Mouse (Mus musculus): ENCODE data around the gene Sec24d. TPM values are rescaled to one million over a fixed set of nuclear protein-coding genes. Genes with fewer than 3 reads are reported as not detected.

The Sec24d gene
- polyA plus RNA-seq, 1 experiment from 2014 or later: 21.5 TPM

DNA sequence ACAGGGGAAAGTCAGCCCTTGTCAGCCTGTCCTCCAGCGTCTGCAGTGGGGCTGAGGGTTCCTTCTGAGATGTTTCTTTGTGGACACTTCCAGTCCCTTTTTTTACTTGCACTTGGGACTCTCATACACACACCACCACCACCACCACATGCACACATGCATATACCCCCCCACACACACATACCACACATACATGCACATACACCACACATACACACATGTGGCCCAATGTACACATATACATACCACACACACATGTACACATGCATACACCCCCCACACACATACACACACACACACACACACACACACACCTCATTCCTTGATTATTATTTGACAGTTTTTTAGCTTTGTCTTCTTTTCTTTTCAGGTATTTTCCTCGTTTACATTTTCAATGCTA, 73.8 kb downstream of the Sec24d start:
- WGBS: 70% methylated on average over 2 of the region's 2 CpGs
- ATAC-seq (ENCODE audit: low FRiP score): no peak
- H3K4me2 ChIP-seq: no peak overlapping the region

GRCm38 (mm10) chr3:123343690-123344089, 76.4 kb downstream of the Sec24d start:
- ATAC-seq (ENCODE audit: low FRiP score) (no peak), DNase-seq (ENCODE audit: low spot score, missing footprints) (no peak)
- no peaks in the 10 kb centered on the region for H3K36me3 ChIP-seq (ENCODE audit: control insufficient read depth, insufficient read depth, low read length)
- no peak overlapping the region for H3K27ac ChIP-seq (ENCODE audit: low read depth, low read length)
- H3K9me3 ChIP-seq (ENCODE audit: control insufficient read depth, low read length): no peaks in the 10 kb centered on the region
- no peak overlapping the region for H3K9ac ChIP-seq (ENCODE audit: low read length)
- no peak overlapping the region for H3K4me2 ChIP-seq
- 85% methylated on average over 6 of the region's 6 CpGs for WGBS
- no peaks in the 10 kb centered on the region for H3K4me1 ChIP-seq (ENCODE audit: control insufficient read depth, insufficient read depth, low read length)
- no peak overlapping the region for H3K4me3 ChIP-seq (ENCODE audit: low read depth, low read length)
- H3K27me3 ChIP-seq (ENCODE audit: control insufficient read depth, insufficient read depth, low read length): no peaks in the 10 kb centered on the region

More for the DNA sequence above, 73.8 kb downstream of the Sec24d start:
- H3K27ac ChIP-seq (ENCODE audit: low read depth, low read length): no peak overlapping the region
- no peaks in the 10 kb centered on the region for H3K36me3 ChIP-seq (ENCODE audit: control insufficient read depth, insufficient read depth, low read length)
- H3K9me3 ChIP-seq (ENCODE audit: control insufficient read depth, low read length): no peaks in the 10 kb centered on the region
- no peak overlapping the region for H3K4me3 ChIP-seq (ENCODE audit: low read depth, low read length)
- no peaks in the 10 kb centered on the region for H3K4me1 ChIP-seq (ENCODE audit: control insufficient read depth, insufficient read depth, low read length)
- H3K9ac ChIP-seq (ENCODE audit: low read length): no peak overlapping the region
- no peaks in the 10 kb centered on the region for H3K27me3 ChIP-seq (ENCODE audit: control insufficient read depth, insufficient read depth, low read length)
- DNase-seq (ENCODE audit: low spot score, missing footprints): no peak

GRCm38 (mm10) chr3:123348080-123348802, 81.0 kb downstream of the Sec24d start:
- Histone ChIP-seq H3K9me3 (ENCODE audit: control insufficient read depth, low read length) (no peaks in the 10 kb centered on the region), H3K4me3 (ENCODE audit: low read depth, low read length) (no peak overlapping the region), H3K9ac (ENCODE audit: low read length) (no peak overlapping the region), H3K36me3 (ENCODE audit: control insufficient read depth, insufficient read depth, low read length) (no peaks in the 10 kb centered on the region), H3K4me2 (no peak overlapping the region), H3K27ac (ENCODE audit: low read depth, low read length) (no peak overlapping the region), H3K4me1 (ENCODE audit: control insufficient read depth, insufficient read depth, low read length) (no peaks in the 10 kb centered on the region), H3K27me3 (ENCODE audit: control insufficient read depth, insufficient read depth, low read length) (no peaks in the 10 kb centered on the region)
- DNase-seq (ENCODE audit: low spot score, missing footprints) (no peak), ATAC-seq (ENCODE audit: low FRiP score) (no peak)
- 93% methylated on average over 12 of the region's 12 CpGs for WGBS

GRCm38 (mm10) chr3:123350602-123351001, 83.3 kb downstream of the Sec24d start:
- ATAC-seq (ENCODE audit: low FRiP score) (no peak), DNase-seq (ENCODE audit: low spot score, missing footprints) (no peak)
- Histone ChIP-seq H3K4me3 (ENCODE audit: low read depth, low read length) (no peak overlapping the region), H3K36me3 (ENCODE audit: control insufficient read depth, insufficient read depth, low read length) (no peaks in the 10 kb centered on the region), H3K4me2 (no peak overlapping the region), H3K27me3 (ENCODE audit: control insufficient read depth, insufficient read depth, low read length) (no peaks in the 10 kb centered on the region), H3K27ac (ENCODE audit: low read depth, low read length) (no peak overlapping the region), H3K4me1 (ENCODE audit: control insufficient read depth, insufficient read depth, low read length) (no peaks in the 10 kb centered on the region), H3K9ac (ENCODE audit: low read length) (no peak overlapping the region), H3K9me3 (ENCODE audit: control insufficient read depth, low read length) (no peaks in the 10 kb centered on the region)
- WGBS: 85% methylated on average over 8 of the region's 8 CpGs

DNA sequence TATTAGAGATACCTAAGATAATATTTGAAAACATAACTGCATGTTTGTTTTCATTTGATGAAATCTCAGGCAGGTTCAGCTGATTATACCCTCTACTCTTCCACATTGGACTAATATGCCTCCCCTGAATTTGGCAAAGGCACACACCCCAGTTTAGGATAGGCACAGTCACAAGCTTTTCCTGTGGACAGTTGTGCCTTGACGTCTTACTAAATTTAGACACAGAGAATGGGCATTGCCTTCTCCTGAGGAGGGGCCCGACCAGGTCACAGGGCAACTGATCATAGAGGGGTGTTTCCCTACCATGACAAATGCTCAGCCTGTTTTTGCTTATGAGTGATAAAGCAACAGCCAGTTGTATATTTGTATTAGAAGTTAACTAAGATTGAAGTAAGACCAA, 84.3 kb downstream of the Sec24d start:
- H3K9me3 ChIP-seq (ENCODE audit: control insufficient read depth, low read length): no peaks in the 10 kb centered on the region
- H3K4me2 ChIP-seq: no peak overlapping the region
- no peaks in the 10 kb centered on the region for H3K4me1 ChIP-seq (ENCODE audit: control insufficient read depth, insufficient read depth, low read length)
- H3K27me3 ChIP-seq (ENCODE audit: control insufficient read depth, insufficient read depth, low read length): no peaks in the 10 kb centered on the region
- no peak for DNase-seq (ENCODE audit: low spot score, missing footprints)
- no peak overlapping the region for H3K4me3 ChIP-seq (ENCODE audit: low read depth, low read length)
- H3K36me3 ChIP-seq (ENCODE audit: control insufficient read depth, insufficient read depth, low read length): no peaks in the 10 kb centered on the region
- H3K27ac ChIP-seq (ENCODE audit: low read depth, low read length): no peak overlapping the region
- no peak for ATAC-seq (ENCODE audit: low FRiP score)
- 87% methylated on average over 2 of the region's 2 CpGs for WGBS
- no peak overlapping the region for H3K9ac ChIP-seq (ENCODE audit: low read length)

- H3K9me3 ChIP-seq (ENCODE audit: control insufficient read depth, low read length): no peaks in the 10 kb centered on the region
- WGBS: 74% methylated on average over 6 of the region's 6 CpGs
- no peak overlapping the region for H3K27ac ChIP-seq (ENCODE audit: low read depth, low read length)
- no peak overlapping the region for H3K9ac ChIP-seq (ENCODE audit: low read length)
- H3K36me3 ChIP-seq (ENCODE audit: control insufficient read depth, insufficient read depth, low read length): no peaks in the 10 kb centered on the region
- H3K4me3 ChIP-seq (ENCODE audit: low read depth, low read length): no peak overlapping the region
- no peak overlapping the region for H3K4me2 ChIP-seq
- H3K4me1 ChIP-seq (ENCODE audit: control insufficient read depth, insufficient read depth, low read length): no peaks in the 10 kb centered on the region
- ATAC-seq (ENCODE audit: low FRiP score) (0 out of 2 replicates have a peak, but pooled peaks have one; percentile 16), DNase-seq (ENCODE audit: low spot score, missing footprints) (peak; percentile 87)
- H3K27me3 ChIP-seq (ENCODE audit: control insufficient read depth, insufficient read depth, low read length): no peaks in the 10 kb centered on the region
These were observed 85.9 kb downstream of the Sec24d start for GRCm38 (mm10) chr3:123353183-123353582.

DNA sequence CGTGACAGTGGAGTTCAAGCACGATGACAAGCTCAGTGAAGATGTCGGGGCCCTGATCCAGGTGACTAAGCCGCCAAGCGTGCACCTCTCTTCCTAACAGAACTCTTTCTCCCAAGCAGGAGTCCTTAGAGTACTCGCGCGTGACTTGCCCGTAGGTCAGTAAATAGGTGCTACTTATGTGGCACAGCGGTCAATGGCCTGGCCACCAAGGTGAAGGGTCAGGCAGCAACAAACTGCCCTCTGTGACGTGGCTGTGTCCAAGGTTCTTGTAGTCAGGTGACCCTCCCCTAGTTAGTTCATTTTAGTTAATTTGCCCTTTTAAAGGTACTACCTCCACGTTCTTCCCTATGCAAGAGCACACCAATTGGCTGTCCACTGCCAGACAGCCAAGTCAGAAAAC, 86.4 kb downstream of the Sec24d start:
- Histone ChIP-seq H3K4me1 (ENCODE audit: control insufficient read depth, insufficient read depth, low read length) (no peaks in the 10 kb centered on the region), H3K9ac (ENCODE audit: low read length) (no peak overlapping the region), H3K36me3 (ENCODE audit: control insufficient read depth, insufficient read depth, low read length) (no peaks in the 10 kb centered on the region), H3K27ac (ENCODE audit: low read depth, low read length) (no peak overlapping the region), H3K4me3 (ENCODE audit: low read depth, low read length) (no peak overlapping the region), H3K4me2 (no peak overlapping the region), H3K9me3 (ENCODE audit: control insufficient read depth, low read length) (no peaks in the 10 kb centered on the region), H3K27me3 (ENCODE audit: control insufficient read depth, insufficient read depth, low read length) (no peaks in the 10 kb centered on the region)
- no peak for DNase-seq (ENCODE audit: low spot score, missing footprints)
- 93% methylated on average over 12 of the region's 12 CpGs for WGBS
- 0 out of 2 replicates have a peak, but pooled peaks have one; percentile 16 for ATAC-seq (ENCODE audit: low FRiP score)

DNA sequence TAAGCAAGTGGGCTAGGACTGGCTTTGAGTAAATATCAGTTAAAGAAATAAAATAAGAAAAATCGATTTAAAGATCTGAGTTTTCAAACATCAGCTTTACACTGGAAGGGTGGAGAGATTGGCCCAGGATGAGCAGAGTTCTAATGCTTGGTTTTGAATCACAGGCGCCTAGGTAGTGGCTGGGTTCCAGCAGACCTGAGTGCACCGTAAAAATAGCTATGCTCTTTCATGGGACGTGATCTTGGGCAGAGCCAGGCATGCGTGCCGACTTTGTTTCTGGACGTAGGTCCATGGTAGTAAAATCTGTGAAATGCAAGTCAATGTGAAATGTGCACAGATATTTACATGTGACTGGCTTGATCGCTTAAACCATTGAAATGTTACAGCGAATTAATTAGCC, 87.1 kb downstream of the Sec24d start:
- no peak for ATAC-seq (ENCODE audit: low FRiP score)
- WGBS: 92% methylated on average over 9 of the region's 9 CpGs
- Histone ChIP-seq H3K4me3 (ENCODE audit: low read depth, low read length) (no peak overlapping the region), H3K36me3 (ENCODE audit: control insufficient read depth, insufficient read depth, low read length) (no peaks in the 10 kb centered on the region), H3K27ac (ENCODE audit: low read depth, low read length) (no peak overlapping the region), H3K4me1 (ENCODE audit: control insufficient read depth, insufficient read depth, low read length) (no peaks in the 10 kb centered on the region), H3K9ac (ENCODE audit: low read length) (no peak overlapping the region), H3K9me3 (ENCODE audit: control insufficient read depth, low read length) (no peaks in the 10 kb centered on the region), H3K4me2 (no peak overlapping the region), H3K27me3 (ENCODE audit: control insufficient read depth, insufficient read depth, low read length) (no peaks in the 10 kb centered on the region)
- no peak for DNase-seq (ENCODE audit: low spot score, missing footprints)

DNA sequence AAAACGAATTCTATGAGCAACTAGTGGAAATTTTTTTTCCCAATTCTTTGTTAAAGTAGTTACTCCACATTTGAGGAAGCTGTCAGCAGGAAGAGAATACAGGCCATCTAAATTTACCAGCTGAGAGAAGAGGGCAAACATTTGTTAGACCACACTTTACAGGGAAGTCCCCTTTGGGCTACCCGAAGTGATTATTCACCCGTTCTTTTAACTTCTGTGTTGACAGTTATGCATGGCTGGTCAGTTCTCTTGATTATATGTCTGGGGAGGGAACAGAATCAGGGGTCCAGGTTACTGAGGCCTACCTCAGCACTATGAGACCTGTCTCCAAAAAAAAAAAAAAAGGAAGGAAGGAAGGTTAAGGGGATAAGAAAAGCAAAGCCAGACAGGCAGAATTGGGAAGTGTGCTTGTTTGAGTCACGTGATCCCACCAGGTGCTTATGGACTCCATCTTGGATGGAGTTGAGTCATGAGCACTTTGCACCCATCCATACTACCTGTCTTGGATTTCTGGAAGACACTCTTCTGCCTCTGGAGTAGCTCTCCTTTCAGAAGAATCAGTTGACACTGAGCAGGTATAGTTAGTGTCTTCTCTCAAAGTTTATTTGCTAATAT, 89.2 kb downstream of the Sec24d start:
- no peak for DNase-seq (ENCODE audit: low spot score, missing footprints)
- H3K4me1 ChIP-seq (ENCODE audit: control insufficient read depth, insufficient read depth, low read length): no peaks in the 10 kb centered on the region
- no peak overlapping the region for H3K4me3 ChIP-seq (ENCODE audit: low read depth, low read length)
- H3K27me3 ChIP-seq (ENCODE audit: control insufficient read depth, insufficient read depth, low read length): no peaks in the 10 kb centered on the region
- H3K27ac ChIP-seq (ENCODE audit: low read depth, low read length): no peak overlapping the region
- no peak overlapping the region for H3K9ac ChIP-seq (ENCODE audit: low read length)
- no peak for ATAC-seq (ENCODE audit: low FRiP score)
- H3K36me3 ChIP-seq (ENCODE audit: control insufficient read depth, insufficient read depth, low read length): no peaks in the 10 kb centered on the region
- 83% methylated on average over 4 of the region's 4 CpGs for WGBS
- no peaks in the 10 kb centered on the region for H3K9me3 ChIP-seq (ENCODE audit: control insufficient read depth, low read length)
- H3K4me2 ChIP-seq: no peak overlapping the region
